In the genomic region with DNA sequence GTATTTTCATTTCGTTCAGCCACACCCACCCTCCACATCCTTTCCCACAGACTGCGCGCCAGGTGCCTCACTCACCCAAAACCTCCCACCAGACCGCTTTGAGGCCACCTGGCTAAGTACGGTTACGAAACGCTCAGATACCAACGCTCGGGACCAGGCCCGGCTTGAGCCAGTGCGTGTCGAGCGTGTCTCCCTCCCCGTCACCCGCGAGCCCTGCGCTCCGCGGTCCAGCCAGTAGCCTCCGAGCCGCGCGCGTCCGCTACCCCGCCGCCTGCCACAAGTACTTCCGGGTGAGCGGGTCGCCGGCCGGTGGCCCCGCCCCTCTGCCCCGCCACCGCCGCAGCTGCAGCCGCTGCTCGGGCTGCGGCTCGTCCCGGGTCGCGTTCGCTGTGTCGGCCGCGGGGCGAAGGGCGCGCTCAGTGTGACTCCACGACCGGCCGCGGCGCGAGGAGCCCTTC, we compare ENCODE assay signal across 8 mouse cellular contexts. TPM values are rescaled to one million over a fixed set of nuclear protein-coding genes. Genes with fewer than 3 reads are reported as not detected.
A peak's percentile ranks its signal among the peaks of the same experiment; 100 is the strongest.
DNase-seq lines count a peak whose midpoint lies in the region; ATAC-seq and TF ChIP-seq lines count a peak whose summit lies in the region.

No protein-coding gene starts in this region.

- H3K27ac ChIP-seq in hindbrain, embryonic 14.5 days, result peak overlapping the region; percentile 86
- H3K27ac ChIP-seq in left cerebral cortex, adult 2 months, result peak overlapping the region; percentile 87

- H3K27me3 ChIP-seq in hindbrain, embryonic 14.5 days (ENCODE audit: control insufficient read depth, insufficient read depth, low read length), result no peaks in the 10 kb centered on the region

- H3K9ac ChIP-seq in hindbrain, embryonic 14.5 days, result peak overlapping the region; percentile 93

- peak overlapping the region; percentile 98 for H3K4me3 ChIP-seq in hindbrain, embryonic 14.5 days (replicated peaks; ENCODE audit: low read length)
- H3K4me3 ChIP-seq in left cerebral cortex, adult 2 months, result peak overlapping the region; percentile 85

- peak; percentile 78 for DNase-seq in T-cell, adult 2 months (ENCODE audit: low spot score)
- peak; percentile 91 for DNase-seq in cerebellum, postnatal 14 days
- peak; percentile 54 to 65 for DNase-seq in frontal cortex, postnatal 25 days (ENCODE audit: low spot score in 2 of 2)
- peak; percentile 80 for DNase-seq in hindbrain, embryonic 14.5 days (ENCODE audit: low spot score)
- peak; percentile 82 to 85 for DNase-seq in left cerebral cortex, adult 2 months (ENCODE audit: extremely low spot score in 1 of 2, low spot score in 2 of 2)
- DNase-seq in right cerebral cortex, postnatal 10 days (ENCODE audit: low spot score in 2 of 2), result peak; percentile 85
- peak; percentile 82 for DNase-seq in urinary bladder, postnatal 25 days (ENCODE audit: low spot score)

- H3K4me1 ChIP-seq in hindbrain, embryonic 14.5 days (replicated peaks; ENCODE audit: control insufficient read depth, insufficient read depth, low read length), result peaks cover 15% of the 10 kb centered on the region

- no peaks in the 10 kb centered on the region for H3K9me3 ChIP-seq in hindbrain, embryonic 14.5 days (ENCODE audit: control insufficient read depth, low read length)

- H3K36me3 ChIP-seq in hindbrain, embryonic 14.5 days (replicated peaks; ENCODE audit: control insufficient read depth, insufficient read depth), result peaks cover 5% of the 10 kb centered on the region; the same call in 1 of the 2 replicates

- peak; percentile 97 for ATAC-seq in hindbrain, embryonic 14.5 days (ENCODE audit: low FRiP score)
- ATAC-seq in megakaryocyte, adult 5-6 weeks (ENCODE audit: poor library complexity, severe bottlenecking), result peak; percentile 97

- no peak for TF ChIP-seq CTCF in left cerebral cortex, adult 2 months (IDR thresholded peaks at IDR 0.05)

- peak overlapping the region; percentile 60 for H3K4me2 ChIP-seq in hindbrain, embryonic 14.5 days (replicated peaks)

- intact Hi-C loops in left cerebral cortex, adult 2 months (cut with DNase I), result loop anchor here (5.0 kb wide), 1 partner anchor 89 kb away; no protein-coding TSS in a partner anchor

- WGBS in hindbrain, embryonic 14.5 days, result under 1% methylated on average over 56 of the region's 56 CpGs

RNA-seq across cellular contexts. Expression of gene Lrrfip2, which starts 0.4 kb away (rescaled TPM):
- 40.5 and 48.7 TPM in 2 replicates for polyA plus RNA-seq in hindbrain, embryonic 14.5 days (2014; fragmentation: Nextera tagmentation; extraction: Ambion mirVana)
- total RNA-seq in left cerebral cortex, adult 2 months (2021), result 10 to 100 TPM; 41.2 to 42.3 TPM
- 77.9 and 85.2 TPM in 2 replicates for total RNA-seq in megakaryocyte, adult 5-6 weeks (2015)
- total RNA-seq in megakaryocyte, adult 5-6 weeks (2017), result 137 and 138 TPM in 2 replicates

Comparison
In these comparisons a context has a peak if more than half of its experiments do, and no peak if none do; other contexts are left out.
1. Peak in every context shown above with its lines: DNase-seq, ATAC-seq, H3K4me3 ChIP-seq and H3K27ac ChIP-seq.